11 mouse cellular contexts compared by ENCODE assay signal in the genomic region with DNA sequence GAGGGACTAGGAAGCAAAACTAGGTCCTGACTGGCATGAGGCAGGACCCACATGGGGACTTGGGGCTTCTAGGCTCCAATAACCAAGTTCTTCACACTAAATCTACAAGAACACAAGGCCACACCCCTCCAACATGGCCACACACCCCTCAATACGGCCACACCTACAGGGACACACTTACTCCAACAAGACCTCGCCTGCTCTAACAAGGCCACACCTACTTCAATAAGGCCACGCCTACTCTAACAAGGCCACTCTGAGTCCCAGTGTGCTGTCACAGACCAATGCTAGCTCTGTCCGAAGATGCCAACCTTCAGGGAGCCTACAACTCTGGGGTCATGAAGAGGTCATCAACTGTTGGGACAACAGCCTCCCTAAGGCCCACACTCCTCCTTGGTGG.
DNase-seq lines count a peak whose midpoint lies in the region; ATAC-seq and TF ChIP-seq lines count a peak whose summit lies in the region.
"Had no signal": no experiment of that assay in that cellular context is flagged by ENCODE, and none has a peak within 500 bp of the region (broad histone marks: within the 10 kb centered on the region; RNA-seq: fewer than 3 reads in every experiment).

No protein-coding gene starts in this region.

- no peak overlapping the region for H3K4me2 ChIP-seq in lung, embryonic 14.5 days
- no peak overlapping the region for H3K4me2 ChIP-seq in liver, embryonic 12.5 days
- no peak overlapping the region for H3K4me2 ChIP-seq in stomach, postnatal 0 days (replicated peaks; ENCODE audit: low read depth)
- no peak overlapping the region for H3K4me2 ChIP-seq in forebrain, embryonic 15.5 days (replicated peaks)
- no peak overlapping the region for H3K4me2 ChIP-seq in hindbrain, embryonic 13.5 days
- H3K4me2 ChIP-seq: limb, embryonic 13.5 days; midbrain, embryonic 13.5 days had no signal

- TF ChIP-seq CTCF in lung, embryonic 14.5 days (IDR thresholded peaks at IDR 0.05; ENCODE audit: low read depth) = no peak
- TF ChIP-seq CTCF in stomach, postnatal 0 days (IDR thresholded peaks at IDR 0.05; ENCODE audit: low read depth) = no peak

- H3K9ac ChIP-seq in lung, embryonic 14.5 days = no peak overlapping the region
- H3K9ac ChIP-seq in liver, embryonic 12.5 days = no peak overlapping the region
- no peak overlapping the region for H3K9ac ChIP-seq in stomach, postnatal 0 days (ENCODE audit: low read length)
- H3K9ac ChIP-seq in forebrain, embryonic 15.5 days (replicated peaks) = no peak overlapping the region
- H3K9ac ChIP-seq in hindbrain, embryonic 13.5 days = no peak overlapping the region
- H3K9ac ChIP-seq: limb, embryonic 13.5 days; midbrain, embryonic 13.5 days had no signal

- TF ChIP-seq EP300 in stomach, postnatal 0 days (optimal IDR thresholded peaks at IDR 0.05) = no peak

- H3K4me3 ChIP-seq in lung, embryonic 14.5 days (ENCODE audit: low read depth, low read length) = no peak overlapping the region
- H3K4me3 ChIP-seq in liver, embryonic 12.5 days = no peak overlapping the region
- H3K4me3 ChIP-seq in stomach, postnatal 0 days (ENCODE audit: low read depth, low read length) = no peak overlapping the region
- no peak overlapping the region for H3K4me3 ChIP-seq in forebrain, embryonic 15.5 days
- H3K4me3 ChIP-seq in hindbrain, embryonic 13.5 days = no peak overlapping the region
- H3K4me3 ChIP-seq: hindbrain, embryonic 10.5 days; limb, embryonic 13.5 days; midbrain, embryonic 13.5 days had no signal

- peak; percentile 33; the same call in 1 of the 2 replicates for ATAC-seq in lung, embryonic 14.5 days (ENCODE audit: insufficient read depth)
- peak; percentile 59; the same call in 1 of the 2 replicates for ATAC-seq in liver, embryonic 12.5 days
- peak; percentile 48; the same call in 1 of the 2 replicates for ATAC-seq in stomach, postnatal 0 days (ENCODE audit: low FRiP score, low TSS enrichment)
- ATAC-seq in forebrain, embryonic 15.5 days (replicated peaks) = no peak
- ATAC-seq in hindbrain, embryonic 13.5 days (ENCODE audit: low FRiP score) = no peak
- ATAC-seq: inflammation-experienced regulatory T-cells, adult 6 months had no signal

- no peaks in the 10 kb centered on the region for H3K27me3 ChIP-seq in lung, embryonic 14.5 days (ENCODE audit: insufficient read depth, low read length)
- H3K27me3 ChIP-seq in liver, embryonic 12.5 days (replicated peaks) = no peaks in the 10 kb centered on the region
- no peaks in the 10 kb centered on the region for H3K27me3 ChIP-seq in stomach, postnatal 0 days (ENCODE audit: control insufficient read depth, insufficient read depth, low read length)
- no peaks in the 10 kb centered on the region for H3K27me3 ChIP-seq in forebrain, embryonic 15.5 days
- H3K27me3 ChIP-seq in hindbrain, embryonic 13.5 days = no peaks in the 10 kb centered on the region
- H3K27me3 ChIP-seq: limb, embryonic 13.5 days; midbrain, embryonic 13.5 days had no signal

- H3K4me1 ChIP-seq in lung, embryonic 14.5 days (ENCODE audit: insufficient read depth) = no peaks in the 10 kb centered on the region
- H3K4me1 ChIP-seq in liver, embryonic 12.5 days = 0 out of 2 replicates have a peak, but pooled peaks cover 7% of the 10 kb centered on the region
- H3K4me1 ChIP-seq in stomach, postnatal 0 days (replicated peaks; ENCODE audit: control insufficient read depth, insufficient read depth) = no peaks in the 10 kb centered on the region
- 0 out of 2 replicates have a peak, but pooled peaks cover 6% of the 10 kb centered on the region for H3K4me1 ChIP-seq in forebrain, embryonic 15.5 days
- peaks cover 28% of the 10 kb centered on the region for H3K4me1 ChIP-seq in hindbrain, embryonic 13.5 days (replicated peaks)
- H3K4me1 ChIP-seq: midbrain, embryonic 13.5 days had no signal

- no peak overlapping the region for H3K27ac ChIP-seq in lung, embryonic 14.5 days (ENCODE audit: low read depth)
- no peak overlapping the region for H3K27ac ChIP-seq in liver, embryonic 12.5 days
- H3K27ac ChIP-seq in stomach, postnatal 0 days (replicated peaks) = no peak overlapping the region
- H3K27ac ChIP-seq in forebrain, embryonic 15.5 days (replicated peaks) = no peak overlapping the region
- no peak overlapping the region for H3K27ac ChIP-seq in hindbrain, embryonic 13.5 days
- H3K27ac ChIP-seq: limb, embryonic 13.5 days; midbrain, embryonic 13.5 days had no signal

- H3K36me3 ChIP-seq in lung, embryonic 14.5 days (ENCODE audit: insufficient read depth) = peaks cover 56% of the 10 kb centered on the region
- peaks cover 31% of the 10 kb centered on the region for H3K36me3 ChIP-seq in liver, embryonic 12.5 days
- H3K36me3 ChIP-seq in stomach, postnatal 0 days (ENCODE audit: control insufficient read depth, insufficient read depth, low read length) = peaks cover 11% of the 10 kb centered on the region; the same call in 1 of the 2 replicates
- H3K36me3 ChIP-seq in forebrain, embryonic 15.5 days = peaks cover 34% of the 10 kb centered on the region
- H3K36me3 ChIP-seq in hindbrain, embryonic 13.5 days = peaks cover 84% of the 10 kb centered on the region

- H3K9me3 ChIP-seq in lung, embryonic 14.5 days (ENCODE audit: low read depth, low read length) = no peaks in the 10 kb centered on the region
- no peaks in the 10 kb centered on the region for H3K9me3 ChIP-seq in liver, embryonic 12.5 days (replicated peaks)
- no peaks in the 10 kb centered on the region for H3K9me3 ChIP-seq in stomach, postnatal 0 days (ENCODE audit: control insufficient read depth, low read length)
- H3K9me3 ChIP-seq in forebrain, embryonic 15.5 days = no peaks in the 10 kb centered on the region
- no peaks in the 10 kb centered on the region for H3K9me3 ChIP-seq in hindbrain, embryonic 13.5 days
- H3K9me3 ChIP-seq: hindbrain, embryonic 10.5 days; limb, embryonic 13.5 days; midbrain, embryonic 13.5 days had no signal

- 70% methylated on average over 4 of the region's 4 CpGs for WGBS in lung, embryonic 14.5 days
- 49% methylated on average over 4 of the region's 4 CpGs for WGBS in liver, embryonic 12.5 days (ENCODE audit: insufficient replicate concordance)
- 63% methylated on average over 4 of the region's 4 CpGs for WGBS in stomach, postnatal 0 days
- WGBS in forebrain, embryonic 15.5 days = 80% methylated on average over 4 of the region's 4 CpGs
- 83% methylated on average over 4 of the region's 4 CpGs for WGBS in hindbrain, embryonic 13.5 days

- no peak for DNase-seq in lung, embryonic 14.5 days
- DNase-seq in lung, postnatal 14 days = no peak
- DNase-seq in R1 (ENCODE audit: low read depth, low spot score) = peak; percentile 92
- DNase-seq in stomach, postnatal 0 days (ENCODE audit: low spot score) = no peak

Comparison
In these comparisons a context has a peak if more than half of its experiments do, and no peak if none do; other contexts are left out.
1. ATAC-seq: peak in lung, embryonic 14.5 days (single experiment), liver, embryonic 12.5 days (single experiment) and stomach, postnatal 0 days (single experiment); none in forebrain, embryonic 15.5 days (single experiment) and hindbrain, embryonic 13.5 days (single experiment).